Mouse (Mus musculus) heart, postnatal 0 days (tissue): ENCODE measurements at regions not wholly inside any gene's neighbourhood (a gene's known extent, or its start where the extent isn't known, plus 50 kb on each side); places are given as distances from the start of the nearest gene placed in this dataset.

Experiments
- ATAC-seq: fragments of 200-750 bp; cut with Nextera tagmentation; 2 replicates; pipeline ENCODE4 v1.8.0; 2017; ENCODE audit warnings: low read depth, moderate number of reproducible peaks, moderate library complexity; ENCODE audit not compliant: insufficient read depth
- DNase-seq: peaks from one replicate; pipeline ENCODE4 v3.0.0-alpha.2; 2016; ENCODE audit warnings: low spot score
- H3K27ac ChIP-seq: fragments of 300-500 bp; sonication (generic); 2 replicates; pipeline ENCODE4 v1.5.1; 2014; ENCODE audit warnings: low read depth, mild to moderate bottlenecking
- H3K27me3 ChIP-seq: fragments of 300-500 bp; sonication (generic); 2 replicates; pipeline ENCODE4 v1.6.1; 2014; ENCODE audit warnings: low read length, mixed read lengths; ENCODE audit not compliant: control insufficient read depth, insufficient read depth
- H3K36me3 ChIP-seq: fragments of 300-500 bp; sonication (generic); replicated peaks from 2 replicates; pipeline ENCODE4 v1.6.1; 2014; ENCODE audit warnings: low read length, mixed read lengths; ENCODE audit not compliant: control insufficient read depth, insufficient read depth
- H3K4me1 ChIP-seq: fragments of 300-500 bp; sonication (generic); 2 replicates; pipeline ENCODE4 v1.6.1; 2014; ENCODE audit warnings: antibody characterized with exemption; ENCODE audit not compliant: control insufficient read depth, insufficient read depth
- H3K4me2 ChIP-seq: fragments of 300-500 bp; sonication (generic); 2 replicates; pipeline ENCODE4 v1.6.1; 2014; ENCODE audit warnings: low read depth, mild to moderate bottlenecking, low read length, moderate library complexity
- H3K4me3 ChIP-seq: fragments of 300-500 bp; sonication (generic); 2 replicates; pipeline ENCODE4 v1.5.1; 2014; ENCODE audit warnings: low read depth, low read length
- H3K9ac ChIP-seq: fragments of 300-500 bp; sonication (generic); replicated peaks from 2 replicates; pipeline ENCODE4 v1.6.1; 2014; ENCODE audit warnings: low read depth, low read length, mixed read lengths
- H3K9me3 ChIP-seq: fragments of 300-500 bp; sonication (generic); replicated peaks from 2 replicates; pipeline ENCODE4 v1.6.1; 2016; ENCODE audit warnings: low read length; ENCODE audit not compliant: control insufficient read depth
- CTCF ChIP-seq: IDR thresholded peaks from 2 replicates; pipeline ENCODE4 v1.5.1; 2016; ENCODE audit warnings: antibody characterized with exemption, control low read depth, low read depth
- EP300 ChIP-seq: IDR thresholded peaks from 2 replicates; pipeline ENCODE4 v1.6.1; 2016; ENCODE audit warnings: antibody characterized with exemption, low read depth
- WGBS: fragments of 180-500 bp; shearing (Covaris S2); extraction: QIAGEN DNeasy Blood & Tissue Kit; methylation state at CpG from one replicate; pipeline ENCODE4 v1.1.7; 2014; 5-methylcytosine and 5-hydroxymethylcytosine counted together

DNA sequence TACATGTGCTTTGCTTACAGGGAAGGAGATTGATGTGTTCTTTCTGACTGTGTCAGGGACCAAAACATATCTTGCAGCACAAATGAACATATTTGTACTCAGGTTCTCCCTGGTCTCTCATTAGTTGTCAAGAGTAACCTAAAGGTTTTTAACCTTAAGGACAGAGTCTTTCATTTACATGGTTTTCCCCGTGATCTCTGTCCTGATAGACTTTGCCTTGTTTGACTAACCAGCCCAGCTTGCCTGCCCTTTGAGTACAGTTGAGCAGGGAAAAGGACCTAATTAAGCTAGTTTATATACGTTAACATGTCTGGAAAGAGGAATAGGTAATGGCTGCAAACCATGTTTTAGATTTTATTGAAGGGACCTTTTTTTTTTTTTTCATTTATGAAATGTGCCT lies 407.9 kb downstream of the Grb14 start:
- ATAC-seq (no peak), DNase-seq (no peak)
- no peaks in the 10 kb centered on the region for H3K27me3 ChIP-seq
- no peak overlapping the region for H3K9ac ChIP-seq
- no peak overlapping the region for H3K4me2 ChIP-seq
- H3K9me3 ChIP-seq = no peaks in the 10 kb centered on the region
- no peaks in the 10 kb centered on the region for H3K36me3 ChIP-seq
- no peak for TF ChIP-seq CTCF
- WGBS = 73% methylated on average over 2 of the region's 2 CpGs
- no peaks in the 10 kb centered on the region for H3K4me1 ChIP-seq
- no peak overlapping the region for H3K27ac ChIP-seq
- no peak overlapping the region for H3K4me3 ChIP-seq

DNA sequence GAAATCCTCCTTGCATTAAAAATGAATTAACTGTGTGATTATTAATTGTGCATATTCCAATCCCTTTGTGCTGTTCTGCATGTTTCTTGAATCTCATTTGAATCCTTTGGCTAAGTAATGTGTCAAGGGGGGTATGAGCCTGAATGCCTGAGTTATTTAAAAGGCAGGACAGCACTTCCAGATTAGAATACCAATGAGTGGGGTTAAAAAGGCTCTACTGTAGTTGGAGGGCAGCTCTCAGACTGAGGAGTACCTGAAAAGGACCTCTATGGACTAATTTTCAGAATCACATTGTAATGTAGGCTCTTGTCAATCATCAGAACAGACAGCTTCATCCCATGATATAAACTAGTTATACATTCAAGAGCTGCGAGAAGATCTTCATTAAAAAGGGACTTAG lies 417.9 kb downstream of the Grb14 start:
- no peaks in the 10 kb centered on the region for H3K27me3 ChIP-seq
- no peak overlapping the region for H3K4me3 ChIP-seq
- no peaks in the 10 kb centered on the region for H3K36me3 ChIP-seq
- no peak overlapping the region for H3K9ac ChIP-seq
- DNase-seq (no peak), ATAC-seq (no peak)
- WGBS = 85% methylated on average over 1 of the region's 1 CpGs
- H3K9me3 ChIP-seq = no peaks in the 10 kb centered on the region
- H3K27ac ChIP-seq = no peak overlapping the region
- no peak overlapping the region for H3K4me2 ChIP-seq
- TF ChIP-seq EP300 (no peak), CTCF (no peak)
- no peaks in the 10 kb centered on the region for H3K4me1 ChIP-seq

- H3K4me2 ChIP-seq = no peak overlapping the region
- H3K4me1 ChIP-seq = no peaks in the 10 kb centered on the region
- no peaks in the 10 kb centered on the region for H3K9me3 ChIP-seq
- TF ChIP-seq CTCF (no peak), EP300 (no peak)
- no peak for DNase-seq
- H3K27me3 ChIP-seq = no peaks in the 10 kb centered on the region
- 35% methylated on average over 3 of the region's 3 CpGs for WGBS
- no peak overlapping the region for H3K9ac ChIP-seq
- no peak for ATAC-seq
- H3K27ac ChIP-seq = no peak overlapping the region
- H3K4me3 ChIP-seq = no peak overlapping the region
- no peaks in the 10 kb centered on the region for H3K36me3 ChIP-seq
These were observed 442.5 kb downstream of the Grb14 start for GRCm38 (mm10) chr2:64582258-64582657.

DNA sequence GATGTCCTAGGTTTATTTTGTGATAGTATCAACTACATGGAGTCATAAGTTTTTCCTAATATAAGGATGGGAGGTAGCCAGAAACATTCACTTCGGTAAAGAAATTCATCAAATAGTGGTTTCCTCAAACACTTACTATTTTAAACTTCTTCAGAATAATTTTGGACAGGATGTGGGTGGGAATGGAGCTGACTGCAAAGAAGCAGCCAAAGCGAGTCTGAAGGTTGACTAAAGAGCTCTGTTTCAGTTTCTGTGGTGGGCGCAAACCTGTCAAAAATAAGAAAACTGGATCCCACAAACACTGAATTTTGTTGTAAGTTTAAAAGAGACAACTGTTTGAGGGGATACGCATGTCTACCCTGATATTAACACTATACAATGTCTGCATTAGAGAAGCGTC lies 438.2 kb upstream of the Fign start:
- H3K9ac ChIP-seq = no peak overlapping the region
- no peak overlapping the region for H3K27ac ChIP-seq
- TF ChIP-seq CTCF (no peak), EP300 (no peak)
- no peak overlapping the region for H3K4me2 ChIP-seq
- H3K36me3 ChIP-seq = no peaks in the 10 kb centered on the region
- no peaks in the 10 kb centered on the region for H3K4me1 ChIP-seq
- no peak for ATAC-seq
- H3K27me3 ChIP-seq = no peaks in the 10 kb centered on the region
- no peak for DNase-seq
- no peak overlapping the region for H3K4me3 ChIP-seq
- WGBS = 78% methylated on average over 5 of the region's 5 CpGs
- H3K9me3 ChIP-seq = no peaks in the 10 kb centered on the region

GRCm38 (mm10) chr2:64535351-64535851 lies 437.6 kb upstream of the Fign start:
- Histone ChIP-seq H3K27ac (no peak overlapping the region), H3K36me3 (no peaks in the 10 kb centered on the region), H3K4me1 (no peaks in the 10 kb centered on the region), H3K9me3 (no peaks in the 10 kb centered on the region), H3K9ac (no peak overlapping the region), H3K4me2 (no peak overlapping the region), H3K4me3 (no peak overlapping the region), H3K27me3 (no peaks in the 10 kb centered on the region)
- TF ChIP-seq EP300 = no peak
- no peak for TF ChIP-seq CTCF
- no peak for ATAC-seq
- 74% methylated on average over 5 of the region's 5 CpGs for WGBS
- DNase-seq = no peak

GRCm38 (mm10) chr2:64534869-64535268 lies 437.0 kb upstream of the Fign start:
- no peaks in the 10 kb centered on the region for H3K36me3 ChIP-seq
- no peak for TF ChIP-seq EP300
- no peak for TF ChIP-seq CTCF
- H3K9ac ChIP-seq = no peak overlapping the region
- 93% methylated on average over 13 of the region's 13 CpGs for WGBS
- no peaks in the 10 kb centered on the region for H3K27me3 ChIP-seq
- H3K4me2 ChIP-seq = no peak overlapping the region
- H3K4me3 ChIP-seq = no peak overlapping the region
- no peaks in the 10 kb centered on the region for H3K9me3 ChIP-seq
- H3K4me1 ChIP-seq = no peaks in the 10 kb centered on the region
- no peak overlapping the region for H3K27ac ChIP-seq
- ATAC-seq (no peak), DNase-seq (no peak)
